Mouse (Mus musculus): Measurements from ENCODE around the gene Echdc2.

- TF ChIP-seq CTCF (conservative IDR thresholded peaks at IDR 0.05; ENCODE audit: low read length), result no peak
- no peak for TF ChIP-seq NANOG (IDR thresholded peaks at IDR 0.05; ENCODE audit: borderline replicate concordance, low read length)
- TF ChIP-seq POU5F1 (IDR thresholded peaks at IDR 0.05; ENCODE audit: borderline replicate concordance, low read length), result no peak
Observed at GRCm38 (mm10) chr4:108117488-108117887, 47.7 kb upstream of the Echdc2 start.

Measured in E14TG2a.4 (cell line).